Mouse (Mus musculus): ENCODE results near the gene Rere. TPM values are rescaled to one million over a fixed set of nuclear protein-coding genes. Genes with fewer than 3 reads are reported as not detected.

Gene Rere
- total and polyA plus RNA-seq, 3 experiments = 4.1 to 31.8 TPM; not detected in 1

DNA sequence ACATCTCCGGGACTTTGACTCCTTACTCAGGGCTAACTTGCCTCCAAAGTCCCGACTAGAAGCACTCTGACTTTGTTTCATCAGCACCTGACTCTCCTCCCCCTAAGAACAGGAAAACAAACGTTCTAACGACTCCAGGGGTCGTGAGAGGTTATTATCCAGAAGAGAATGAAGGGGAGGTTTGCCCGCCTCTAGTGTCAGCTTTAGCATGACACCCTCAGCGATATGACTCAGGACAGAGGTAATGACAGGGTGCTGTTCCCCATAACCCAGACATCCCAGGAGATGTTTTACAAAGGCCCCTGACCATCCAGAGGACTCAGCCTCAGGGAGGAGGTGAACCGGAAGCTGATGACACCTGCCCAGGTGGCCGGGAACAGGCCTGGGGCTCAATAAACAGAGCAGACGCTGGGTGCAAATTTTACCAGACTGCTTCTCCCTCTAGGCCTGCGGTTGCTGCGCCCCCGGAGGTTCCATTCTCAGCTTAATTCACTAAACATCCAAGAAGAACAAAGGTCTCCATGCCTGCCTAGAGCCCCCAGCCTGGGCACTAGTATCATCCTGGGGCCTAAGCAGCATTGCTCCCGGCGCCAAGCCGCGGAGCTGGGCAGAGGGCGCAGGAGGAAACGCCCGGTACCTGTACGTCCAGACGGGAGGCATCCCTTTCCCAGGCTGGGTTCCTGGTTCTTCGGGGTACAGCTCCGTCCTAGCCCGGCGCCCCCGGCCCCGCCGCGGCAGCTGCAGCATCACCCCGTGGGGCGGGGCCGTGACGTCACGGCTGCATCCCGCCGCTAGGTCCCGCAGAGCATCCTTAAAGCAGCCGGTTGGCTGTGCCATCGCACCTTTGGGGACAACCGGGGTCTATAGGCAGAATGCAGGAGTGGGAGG, 370.2 kb downstream of the Rere start, which contains the start of gene Slc45a1:
Slc45a1 (minus strand) TSS at position 785 of the 888 bp plus-strand sequence.
- Histone ChIP-seq H3K9ac (ENCODE audit: control insufficient read depth, low read depth, low read length, poor library complexity, severe bottlenecking) (no peak within 1 kb of the TSS), H3K27me3 (ENCODE audit: control insufficient read depth in 1 of 2, insufficient read depth in 2 of 2, low read length in 2 of 2) (no peaks in the 10 kb centered on the region), H3K79me2 (ENCODE audit: control insufficient read depth, insufficient read depth, low read length, poor library complexity) (no peaks in the 10 kb centered on the region), H3K36me3 (ENCODE audit: control insufficient read depth in 1 of 2, insufficient read depth in 2 of 2, low read length in 2 of 2) (peaks cover 0 to 9% of the 10 kb centered on the region in 2 experiments; a peak in 2 of 4 replicates), H3K27ac (ENCODE audit: control insufficient read depth, low read depth, low read length) (no peak within 1 kb of the TSS), H3K4me3 (ENCODE audit: control insufficient read depth in 1 of 2, insufficient read depth in 1 of 2, low read depth in 2 of 2, low read length in 2 of 2) (no peak within 1 kb of the TSS), H3K4me1 (ENCODE audit: control insufficient read depth in 1 of 2, insufficient read depth in 2 of 2, low read length in 2 of 2) (peaks cover 5 to 14% of the 10 kb centered on the region in 2 experiments), H3K9me3 (replicated peaks; ENCODE audit: insufficient read depth, low read length) (no peaks in the 10 kb centered on the region)
- TF ChIP-seq ZKSCAN1 (IDR thresholded peaks at IDR 0.05; ENCODE audit: low read depth, low read length) = no peak
- no peak for TF ChIP-seq UBTF (IDR thresholded peaks at IDR 0.05; ENCODE audit: borderline replicate concordance, insufficient read depth, low read depth, low read length)
- TF ChIP-seq TBP (IDR thresholded peaks at IDR 0.05; ENCODE audit: low read depth, low read length) = no peak
- TF ChIP-seq GABPA (IDR thresholded peaks at IDR 0.05; ENCODE audit: low read depth, low read length) = no peak
- TF ChIP-seq ETS1 (IDR thresholded peaks at IDR 0.05; ENCODE audit: low read depth, low read length) = no peak
- no peak for TF ChIP-seq CTCF (IDR thresholded peaks at IDR 0.05 in 2 of 3, conservative IDR thresholded peaks at IDR 0.05 in 1 of 3; ENCODE audit: control insufficient read depth in 1 of 3, insufficient read depth in 1 of 3, low read depth in 2 of 3, low read length in 3 of 3, poor library complexity in 1 of 3, severe bottlenecking in 1 of 3)
- no peak for TF ChIP-seq TAL1 (IDR thresholded peaks at IDR 0.05; ENCODE audit: low read length)
- TF ChIP-seq ELF1 (IDR thresholded peaks at IDR 0.05; ENCODE audit: low read depth, low read length) = no peak
- TF ChIP-seq MAX (IDR thresholded peaks at IDR 0.05; ENCODE audit: low read length) = no peak
- TF ChIP-seq NRF1 (IDR thresholded peaks at IDR 0.05; ENCODE audit: insufficient read depth, low read depth, low read length, poor library complexity, severe bottlenecking) = no peak
- TF ChIP-seq MYB (IDR thresholded peaks at IDR 0.05; ENCODE audit: low read depth, low read length) = no peak
- no peak for TF ChIP-seq GATA1 (IDR thresholded peaks at IDR 0.05; ENCODE audit: low read depth, low read length)
- no peak for TF ChIP-seq MAZ (IDR thresholded peaks at IDR 0.05; ENCODE audit: low read depth, low read length)
- TF ChIP-seq JUND (IDR thresholded peaks at IDR 0.05; ENCODE audit: low read depth, low read length) = no peak
- TF ChIP-seq USF2 (IDR thresholded peaks at IDR 0.05; ENCODE audit: borderline replicate concordance in 1 of 2, insufficient read depth in 1 of 2, low read depth in 1 of 2, low read length in 2 of 2) = no peak
- TF ChIP-seq RCOR1 (IDR thresholded peaks at IDR 0.05; ENCODE audit: low read depth, low read length) = no peak
- no peak for TF ChIP-seq HCFC1 (IDR thresholded peaks at IDR 0.05; ENCODE audit: low read depth, low read length)
- no peak for TF ChIP-seq BHLHE40 (IDR thresholded peaks at IDR 0.05; ENCODE audit: borderline replicate concordance, low read depth, low read length)
- TF ChIP-seq MXI1 (IDR thresholded peaks at IDR 0.05; ENCODE audit: low read depth, low read length) = no peak
- no peak for TF ChIP-seq RAD21 (IDR thresholded peaks at IDR 0.05; ENCODE audit: low read depth, low read length)
- DNase-seq (ENCODE audit: low read depth, low spot score) = no peak

Data from MEL (cell line).